Mouse (Mus musculus) liver, postnatal 0 days (tissue): ENCODE measurements around the gene Tacr1.

Experiments
- CTCF ChIP-seq: sonication (generic); IDR thresholded peaks from 2 replicates; pipeline ENCODE4 v1.5.1; 2016; ENCODE audit warnings: antibody characterized with exemption, low read depth
- EP300 ChIP-seq: IDR thresholded peaks from 2 replicates; pipeline ENCODE4 v1.6.1; 2016; ENCODE audit warnings: antibody characterized with exemption, low read depth, mild to moderate bottlenecking

- TF ChIP-seq EP300 (no peak), CTCF (no peak)
Measured at GRCm38 (mm10) chr6:82420222-82420621, 18.1 kb downstream of the Tacr1 start.
